Comparison of ENCODE assay signal across 18 mouse cellular contexts in genomic region chr3:87958476-87958875, GRCm38 (mm10). TPM values are rescaled to one million over a fixed set of nuclear protein-coding genes. Genes with fewer than 3 reads are reported as not detected.
A peak's percentile ranks its signal among the peaks of the same experiment; 100 is the strongest.
DNase-seq lines count a peak whose midpoint lies in the region; ATAC-seq lines count a peak whose summit lies in the region.
"Had no signal": no experiment of that assay in that cellular context is flagged by ENCODE, and none has a peak within 500 bp of the region (broad histone marks: within the 10 kb centered on the region; RNA-seq: fewer than 3 reads in every experiment).

No protein-coding gene starts in this region.

- no peak overlapping the region for H3K4me2 ChIP-seq in forebrain, embryonic 13.5 days
- H3K4me2 ChIP-seq in kidney, embryonic 15.5 days, result no peak overlapping the region
- no peak overlapping the region for H3K4me2 ChIP-seq in embryonic facial prominence, embryonic 12.5 days (replicated peaks)
- H3K4me2 ChIP-seq in limb, embryonic 13.5 days (replicated peaks), result no peak overlapping the region; the same call in 1 of the 2 replicates
- H3K4me2 ChIP-seq: intestine, embryonic 15.5 days; liver, embryonic 13.5 days had no signal

- H3K36me3 ChIP-seq in forebrain, embryonic 10.5 days (replicated peaks), result peaks cover 19% of the 10 kb centered on the region
- H3K36me3 ChIP-seq in forebrain, embryonic 13.5 days (ENCODE audit: poor library complexity, severe bottlenecking), result no peaks in the 10 kb centered on the region
- 0 out of 2 replicates have a peak, but pooled peaks cover 1% of the 10 kb centered on the region for H3K36me3 ChIP-seq in kidney, embryonic 15.5 days
- peaks cover 14% of the 10 kb centered on the region for H3K36me3 ChIP-seq in embryonic facial prominence, embryonic 12.5 days
- peaks cover 18% of the 10 kb centered on the region for H3K36me3 ChIP-seq in limb, embryonic 13.5 days
- H3K36me3 ChIP-seq: intestine, embryonic 15.5 days; liver, embryonic 13.5 days had no signal

- H3K9ac ChIP-seq in forebrain, embryonic 13.5 days, result no peak overlapping the region
- no peak overlapping the region for H3K9ac ChIP-seq in kidney, embryonic 15.5 days
- H3K9ac ChIP-seq in embryonic facial prominence, embryonic 12.5 days, result no peak overlapping the region
- no peak overlapping the region for H3K9ac ChIP-seq in limb, embryonic 13.5 days
- H3K9ac ChIP-seq: intestine, embryonic 15.5 days; liver, embryonic 13.5 days had no signal

- peaks cover 57% of the 10 kb centered on the region for H3K4me1 ChIP-seq in forebrain, embryonic 10.5 days
- peaks cover 28% of the 10 kb centered on the region for H3K4me1 ChIP-seq in forebrain, embryonic 13.5 days
- H3K4me1 ChIP-seq in kidney, embryonic 15.5 days, result peaks cover 33% of the 10 kb centered on the region
- peaks cover 27% of the 10 kb centered on the region; the same call in 1 of the 2 replicates for H3K4me1 ChIP-seq in embryonic facial prominence, embryonic 12.5 days
- peaks cover 28% of the 10 kb centered on the region for H3K4me1 ChIP-seq in limb, embryonic 13.5 days

- H3K27ac ChIP-seq in forebrain, embryonic 10.5 days, result peak overlapping the region; percentile 96
- H3K27ac ChIP-seq in forebrain, embryonic 13.5 days, result no peak overlapping the region
- peak overlapping the region; percentile 98 for H3K27ac ChIP-seq in kidney, embryonic 15.5 days
- H3K27ac ChIP-seq in embryonic facial prominence, embryonic 12.5 days, result peak overlapping the region; percentile 98; the same call in 1 of the 2 replicates
- peak overlapping the region; percentile 39 for H3K27ac ChIP-seq in limb, embryonic 13.5 days
- H3K27ac ChIP-seq: intestine, embryonic 15.5 days; liver, embryonic 13.5 days had no signal

- no peaks in the 10 kb centered on the region for H3K9me3 ChIP-seq in forebrain, embryonic 10.5 days
- no peaks in the 10 kb centered on the region for H3K9me3 ChIP-seq in forebrain, embryonic 13.5 days (replicated peaks)
- no peaks in the 10 kb centered on the region for H3K9me3 ChIP-seq in kidney, embryonic 15.5 days (replicated peaks)
- H3K9me3 ChIP-seq in embryonic facial prominence, embryonic 12.5 days, result no peaks in the 10 kb centered on the region
- no peaks in the 10 kb centered on the region for H3K9me3 ChIP-seq in limb, embryonic 13.5 days
- H3K9me3 ChIP-seq: intestine, embryonic 15.5 days; liver, embryonic 13.5 days; megakaryocyte, embryonic 14.5 days had no signal

- no peak overlapping the region; the same call in none of the 2 replicates for H3K4me3 ChIP-seq in forebrain, embryonic 10.5 days
- no peak overlapping the region for H3K4me3 ChIP-seq in forebrain, embryonic 13.5 days
- H3K4me3 ChIP-seq in kidney, embryonic 15.5 days (replicated peaks), result no peak overlapping the region
- no peak overlapping the region for H3K4me3 ChIP-seq in embryonic facial prominence, embryonic 12.5 days
- no peak overlapping the region for H3K4me3 ChIP-seq in limb, embryonic 13.5 days
- H3K4me3 ChIP-seq: intestine, embryonic 15.5 days; liver, embryonic 13.5 days; megakaryocyte, embryonic 14.5 days had no signal

- H3K27me3 ChIP-seq in forebrain, embryonic 10.5 days (ENCODE audit: poor library complexity, severe bottlenecking), result 0 out of 2 replicates have a peak, but pooled peaks cover 4% of the 10 kb centered on the region
- H3K27me3 ChIP-seq in forebrain, embryonic 13.5 days, result no peaks in the 10 kb centered on the region
- H3K27me3 ChIP-seq in kidney, embryonic 15.5 days, result no peaks in the 10 kb centered on the region
- no peaks in the 10 kb centered on the region for H3K27me3 ChIP-seq in embryonic facial prominence, embryonic 12.5 days
- no peaks in the 10 kb centered on the region for H3K27me3 ChIP-seq in limb, embryonic 13.5 days

- WGBS in forebrain, embryonic 10.5 days, result 31% methylated on average over 4 of the region's 4 CpGs
- 31% methylated on average over 4 of the region's 4 CpGs for WGBS in forebrain, embryonic 13.5 days
- 22% methylated on average over 4 of the region's 4 CpGs for whole genome bisulfite sequencing in kidney, embryonic 15.5 days
- 9% methylated on average over 4 of the region's 4 CpGs for WGBS in embryonic facial prominence, embryonic 12.5 days
- 14% methylated on average over 4 of the region's 4 CpGs for WGBS in limb, embryonic 13.5 days

- ATAC-seq in forebrain, embryonic 13.5 days, result no peak
- no peak for ATAC-seq in kidney, embryonic 15.5 days (replicated peaks; ENCODE audit: low FRiP score)
- no peak for ATAC-seq in embryonic facial prominence, embryonic 12.5 days (ENCODE audit: insufficient number of reproducible peaks, insufficient read depth, low FRiP score, low TSS enrichment)
- no peak for ATAC-seq in limb, embryonic 13.5 days (ENCODE audit: low FRiP score, low read depth)
- ATAC-seq: activated CD4-positive, CD25-positive, alpha-beta regulatory T cell, adult 4 months; intestine, embryonic 15.5 days; lung, postnatal 0 days had no signal

- no peak for DNase-seq in forebrain, embryonic 10.5 days (ENCODE audit: extremely low spot score, low spot score)
- DNase-seq in kidney, postnatal 25 days, result no peak
- DNase-seq in lung, adult 18-20 months, result no peak
- no peak for DNase-seq in layer of hippocampus, adult 11-12 months (ENCODE audit: low spot score)
- DNase-seq: adrenal gland, postnatal 36 days; cerebellum, postnatal 10 days; gastrocnemius, postnatal 25 days; liver, embryonic 13.5 days; right cerebral cortex, postnatal 4 days; thymus, adult 2 months had no signal

RNA-seq across cellular contexts. Expression of gene Crabp2, which starts 10.0 kb away (rescaled TPM):
- polyA plus RNA-seq in forebrain, embryonic 10.5 days (2016; fragmentation: Nextera tagmentation; extraction: Ambion mirVana), result 834 and 866 TPM in 2 replicates
- 67.1 and 89.5 TPM in 2 replicates for polyA plus RNA-seq in forebrain, embryonic 13.5 days (2015; fragmentation: Nextera tagmentation; extraction: Ambion mirVana)
- 81.1 and 82.3 TPM in 2 replicates for polyA plus RNA-seq in kidney, embryonic 15.5 days (2015; fragmentation: Nextera tagmentation; extraction: Ambion mirVana)
- polyA plus RNA-seq in embryonic facial prominence, embryonic 12.5 days (2016; fragmentation: Nextera tagmentation; extraction: Ambion mirVana), result 467 and 481 TPM in 2 replicates
- polyA plus RNA-seq in limb, embryonic 13.5 days (2015; fragmentation: Nextera tagmentation; extraction: Ambion mirVana), result 518 and 520 TPM in 2 replicates
- polyA plus RNA-seq: activated CD4-positive, CD25-positive, alpha-beta regulatory T cell, adult 4 months had no signal

RNA-seq across cellular contexts. Expression of gene Nes, which starts 12.4 kb away (rescaled TPM):
- polyA plus RNA-seq in forebrain, embryonic 10.5 days (2016; fragmentation: Nextera tagmentation; extraction: Ambion mirVana), result 81.2 and 86.9 TPM in 2 replicates
- polyA plus RNA-seq in forebrain, embryonic 13.5 days (2015; fragmentation: Nextera tagmentation; extraction: Ambion mirVana), result 76.3 and 79.9 TPM in 2 replicates
- polyA plus RNA-seq in kidney, embryonic 15.5 days (2015; fragmentation: Nextera tagmentation; extraction: Ambion mirVana), result 31.1 and 34.6 TPM in 2 replicates
- 40.0 and 42.0 TPM in 2 replicates for polyA plus RNA-seq in embryonic facial prominence, embryonic 12.5 days (2016; fragmentation: Nextera tagmentation; extraction: Ambion mirVana)
- 30.5 and 32.8 TPM in 2 replicates for polyA plus RNA-seq in limb, embryonic 13.5 days (2015; fragmentation: Nextera tagmentation; extraction: Ambion mirVana)
- polyA plus RNA-seq: activated CD4-positive, CD25-positive, alpha-beta regulatory T cell, adult 4 months had no signal

RNA-seq across cellular contexts. Expression of gene Rrnad1, which starts 28.0 kb away (rescaled TPM):
- polyA plus RNA-seq in forebrain, embryonic 10.5 days (2016; fragmentation: Nextera tagmentation; extraction: Ambion mirVana), result 19.1 and 22.8 TPM in 2 replicates
- polyA plus RNA-seq in forebrain, embryonic 13.5 days (2015; fragmentation: Nextera tagmentation; extraction: Ambion mirVana), result 20.7 and 22.7 TPM in 2 replicates
- polyA plus RNA-seq in kidney, embryonic 15.5 days (2015; fragmentation: Nextera tagmentation; extraction: Ambion mirVana), result 17.7 and 23.0 TPM in 2 replicates
- 23.2 and 23.8 TPM in 2 replicates for polyA plus RNA-seq in embryonic facial prominence, embryonic 12.5 days (2016; fragmentation: Nextera tagmentation; extraction: Ambion mirVana)
- 22.3 and 23.6 TPM in 2 replicates for polyA plus RNA-seq in limb, embryonic 13.5 days (2015; fragmentation: Nextera tagmentation; extraction: Ambion mirVana)

RNA-seq across cellular contexts. Expression of gene Isg20l2, which starts 28.4 kb away (rescaled TPM):
- polyA plus RNA-seq in forebrain, embryonic 10.5 days (2016; fragmentation: Nextera tagmentation; extraction: Ambion mirVana), result 87.7 and 88.3 TPM in 2 replicates
- polyA plus RNA-seq in forebrain, embryonic 13.5 days (2015; fragmentation: Nextera tagmentation; extraction: Ambion mirVana), result 61.8 and 63.0 TPM in 2 replicates
- polyA plus RNA-seq in kidney, embryonic 15.5 days (2015; fragmentation: Nextera tagmentation; extraction: Ambion mirVana), result 62.5 and 64.3 TPM in 2 replicates
- polyA plus RNA-seq in embryonic facial prominence, embryonic 12.5 days (2016; fragmentation: Nextera tagmentation; extraction: Ambion mirVana), result 75.4 and 80.1 TPM in 2 replicates
- polyA plus RNA-seq in limb, embryonic 13.5 days (2015; fragmentation: Nextera tagmentation; extraction: Ambion mirVana), result 65.5 and 66.7 TPM in 2 replicates

RNA-seq across cellular contexts. Expression of gene Mrpl24, which starts 39.2 kb away (rescaled TPM):
- 71.4 and 74.8 TPM in 2 replicates for polyA plus RNA-seq in forebrain, embryonic 10.5 days (2016; fragmentation: Nextera tagmentation; extraction: Ambion mirVana)
- polyA plus RNA-seq in forebrain, embryonic 13.5 days (2015; fragmentation: Nextera tagmentation; extraction: Ambion mirVana), result 70.2 and 77.2 TPM in 2 replicates
- polyA plus RNA-seq in kidney, embryonic 15.5 days (2015; fragmentation: Nextera tagmentation; extraction: Ambion mirVana), result 85.4 TPM in 2 replicates
- 71.4 and 72.9 TPM in 2 replicates for polyA plus RNA-seq in embryonic facial prominence, embryonic 12.5 days (2016; fragmentation: Nextera tagmentation; extraction: Ambion mirVana)
- 66.5 and 73.9 TPM in 2 replicates for polyA plus RNA-seq in limb, embryonic 13.5 days (2015; fragmentation: Nextera tagmentation; extraction: Ambion mirVana)
